Mouse (Mus musculus): Measurements from ENCODE around the gene Fam213b. TPM values are rescaled to one million over a fixed set of nuclear protein-coding genes. Genes with fewer than 3 reads are reported as not detected.

Gene Fam213b
- 1 to 10 TPM; 1.7 to 2.0 TPM for total RNA-seq (2023)

DNA sequence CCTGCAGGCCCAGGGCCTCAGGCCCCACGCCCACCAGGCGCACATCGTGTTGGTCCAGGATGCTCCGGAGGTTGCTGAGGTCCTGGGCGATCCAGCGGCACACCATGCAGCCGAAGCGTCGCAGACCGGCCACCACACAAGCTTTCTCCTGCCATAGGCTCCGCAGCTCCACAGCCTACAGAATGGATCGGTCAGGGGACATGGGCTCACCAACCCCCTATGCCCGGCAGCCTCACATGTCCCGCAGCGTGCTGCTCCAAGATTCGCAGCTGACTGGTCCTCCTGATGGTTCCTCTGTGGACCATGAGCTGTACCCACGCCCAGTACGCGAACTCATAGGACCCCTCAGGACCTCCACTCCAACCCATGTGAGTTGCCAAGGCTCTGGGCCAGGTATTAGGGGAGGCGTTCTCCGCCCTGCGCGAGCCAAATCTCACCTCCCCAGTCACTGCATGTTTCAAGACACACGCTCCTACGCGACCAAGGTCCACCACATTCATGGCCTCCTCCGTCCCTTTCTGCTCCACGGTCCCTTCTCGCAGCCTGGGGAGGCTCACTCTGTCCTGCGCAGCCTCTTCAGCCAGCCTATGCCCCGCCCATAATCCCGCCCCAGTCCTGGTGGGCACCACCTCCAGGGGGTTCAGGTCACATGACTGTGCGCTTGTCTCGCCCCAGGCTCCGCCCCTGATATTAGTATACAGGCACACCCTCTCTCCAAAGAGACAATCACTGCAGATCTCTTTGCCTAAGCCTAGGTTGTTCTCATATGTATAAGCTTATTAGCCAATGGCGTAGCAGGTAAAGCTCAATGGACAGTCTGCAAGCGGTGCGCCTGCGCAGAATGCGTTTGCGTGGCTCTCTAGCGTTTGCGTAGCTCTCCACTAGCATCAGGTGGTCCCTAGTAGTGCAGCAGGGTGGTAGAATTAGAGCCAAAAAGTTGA lies at the start of gene Fam213b:
Gene Fam213b, minus strand, starts transcription at position 630 of the 941 bp plus-strand sequence.

DNA sequence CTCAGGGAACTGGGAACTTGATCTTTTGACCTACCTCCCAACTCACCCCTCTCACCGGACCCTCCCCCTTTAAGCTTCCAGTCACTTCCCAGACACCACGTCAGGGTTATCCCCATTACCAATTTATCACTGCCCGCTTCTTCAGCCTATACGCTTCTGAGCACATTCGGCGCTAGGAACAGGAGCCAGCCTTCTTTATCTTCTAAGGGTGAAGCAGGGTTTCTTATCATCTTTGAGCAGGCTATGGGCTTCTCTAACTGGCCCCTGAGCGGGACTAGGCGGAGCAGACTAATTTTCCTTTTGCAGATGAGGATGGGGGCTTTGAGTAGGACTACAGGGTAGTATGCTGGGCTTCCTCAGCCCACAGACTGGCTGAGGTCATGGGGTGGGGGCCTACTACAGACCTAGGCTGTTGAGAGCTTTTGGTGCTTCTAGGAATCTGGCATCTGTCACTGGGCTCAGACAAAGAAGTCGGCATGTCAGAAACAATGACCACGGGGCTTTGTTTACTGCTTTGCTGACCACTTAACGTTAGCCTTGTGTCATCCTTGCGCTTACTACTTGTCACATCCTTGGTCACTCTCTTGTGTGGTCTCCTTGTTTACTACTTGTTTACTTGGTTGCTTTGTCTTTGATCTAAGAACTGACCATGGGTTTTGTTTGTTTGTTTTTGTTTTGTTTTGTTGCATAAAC lies 29.6 kb upstream of the Fam213b start, which contains the start of gene Tnfrsf14:
Gene Tnfrsf14, minus strand, starts transcription at position 169 of the 693 bp plus-strand sequence.

GRCm38 (mm10) chr4:154869440-154869839 lies 29.5 kb downstream of the Fam213b start, which contains the start of gene Mmel1:
Mmel1 (plus strand) TSS chr4:154869585.

Other genes with a start within 250 kb of the Fam213b start
- gene Actrt2, start 231.3 kb downstream of the Fam213b start, total RNA-seq (2023): not detected
- not detected for gene Ttc34, start 61.7 kb downstream of the Fam213b start, total RNA-seq (2023)
- gene Mmel1, start 29.6 kb downstream of the Fam213b start, total RNA-seq (2023): not detected
- gene Tnfrsf14, start 29.4 kb upstream of the Fam213b start, total RNA-seq (2023): 10 to 100 TPM; 50.3 to 56.6 TPM
- 10 to 100 TPM; 15.1 to 19.4 TPM for gene Hes5, start 61.8 kb upstream of the Fam213b start, total RNA-seq (2023)
- 100 to 1,000 TPM; 100 to 101 TPM for gene Pank4, start 65.0 kb upstream of the Fam213b start, total RNA-seq (2023)
- not detected for gene Plch2, start 157.6 kb upstream of the Fam213b start, total RNA-seq (2023)
- gene Pex10, start 167.9 kb upstream of the Fam213b start, total RNA-seq (2023): 10 to 100 TPM in 1 of 2 experiments, 1 to 10 TPM in 1; 9.2 to 16.4 TPM
- gene Rer1, start 187.2 kb upstream of the Fam213b start, total RNA-seq (2023): 10 to 100 TPM; 53.9 to 54.2 TPM
- 1 to 10 TPM; 3.3 to 4.2 TPM for gene Morn1, start 187.4 kb upstream of the Fam213b start, total RNA-seq (2023)